Mouse (Mus musculus): Measurements from ENCODE around the gene Ncoa1. TPM values are rescaled to one million over a fixed set of nuclear protein-coding genes. Genes with fewer than 3 reads are reported as not detected.

Ncoa1 gene
- polyA plus RNA-seq, 1 experiment from 2014 or later = 24.0 TPM

DNA sequence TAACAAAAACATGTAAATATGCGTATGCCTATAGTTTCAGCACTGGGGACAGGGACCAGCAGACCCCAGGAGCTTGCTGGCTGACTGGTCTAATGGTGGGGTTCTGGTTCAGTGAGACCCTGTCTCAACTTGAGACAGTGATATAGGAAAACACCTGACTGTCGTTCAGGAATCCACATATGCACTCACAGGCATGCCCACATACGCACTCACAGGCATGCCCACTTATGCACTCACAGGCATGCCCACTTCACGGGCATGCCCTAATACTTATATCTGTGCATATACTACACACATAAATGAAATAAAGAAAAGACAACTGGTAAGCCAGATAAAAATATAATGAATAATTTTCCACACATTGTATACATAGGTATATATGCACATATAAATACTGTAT lies 3.3 kb upstream of the Ncoa1 start:
- Histone ChIP-seq H3K4me1 (ENCODE audit: control insufficient read depth, insufficient read depth, low read length) (no peaks in the 10 kb centered on the region), H3K9ac (replicated peaks; ENCODE audit: low read depth, low read length) (no peak overlapping the region), H3K27me3 (ENCODE audit: control insufficient read depth, insufficient read depth, low read length) (no peaks in the 10 kb centered on the region), H3K4me2 (ENCODE audit: low read depth, low read length) (no peak overlapping the region), H3K4me3 (ENCODE audit: low read depth, low read length) (no peak overlapping the region), H3K27ac (ENCODE audit: low read depth, low read length) (no peak overlapping the region), H3K9me3 (ENCODE audit: control insufficient read depth, low read length) (no peaks in the 10 kb centered on the region), H3K36me3 (ENCODE audit: control insufficient read depth, insufficient read depth, low read length) (no peaks in the 10 kb centered on the region)
- WGBS = 84% methylated on average over 4 of the region's 4 CpGs
- ATAC-seq (ENCODE audit: low read depth) = no peak

DNA sequence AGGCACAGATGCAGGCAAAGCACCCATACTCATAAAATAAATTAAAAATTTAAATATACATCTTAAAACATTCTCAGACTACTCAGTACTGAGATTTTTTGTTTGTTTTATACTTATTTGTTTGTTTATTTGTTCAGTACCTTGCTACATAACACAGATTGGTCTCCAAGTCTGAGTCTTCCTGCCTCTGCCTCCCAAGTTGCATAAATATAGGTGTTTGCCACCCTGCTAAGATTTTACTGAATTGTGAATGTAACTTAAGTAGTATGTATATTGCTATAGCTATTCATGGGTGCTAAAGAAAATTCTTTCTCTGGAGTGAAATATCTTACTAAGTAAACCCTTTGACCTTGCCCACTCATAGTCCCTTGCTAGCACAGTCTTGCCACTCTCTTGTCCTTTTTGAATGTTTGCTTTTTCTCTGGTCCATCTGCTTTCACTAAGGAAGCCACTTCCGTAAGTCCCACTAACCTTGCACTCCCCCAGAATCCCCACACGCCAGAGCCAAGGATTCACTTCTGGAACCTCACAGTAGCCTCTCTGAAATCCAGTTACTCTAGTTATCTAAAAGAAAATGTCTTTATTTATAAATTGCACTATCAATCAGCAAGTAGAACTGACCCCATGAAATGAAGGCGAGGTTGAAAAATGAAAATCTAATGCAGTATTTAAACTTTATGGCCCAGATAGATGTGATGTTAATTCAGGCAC lies 2.3 kb upstream of the Ncoa1 start:
- H3K36me3 ChIP-seq (ENCODE audit: control insufficient read depth, insufficient read depth, low read length) = no peaks in the 10 kb centered on the region
- H3K4me3 ChIP-seq (ENCODE audit: low read depth, low read length) = no peak overlapping the region
- WGBS = 79% methylated on average over 3 of the region's 3 CpGs
- peaks cover 4% of the 10 kb centered on the region for H3K4me1 ChIP-seq (ENCODE audit: control insufficient read depth, insufficient read depth, low read length)
- H3K9ac ChIP-seq (replicated peaks; ENCODE audit: low read depth, low read length) = no peak overlapping the region
- no peak overlapping the region for H3K4me2 ChIP-seq (ENCODE audit: low read depth, low read length)
- no peaks in the 10 kb centered on the region for H3K9me3 ChIP-seq (ENCODE audit: control insufficient read depth, low read length)
- no peak overlapping the region for H3K27ac ChIP-seq (ENCODE audit: low read depth, low read length)
- ATAC-seq (ENCODE audit: low read depth) = no peak
- no peaks in the 10 kb centered on the region for H3K27me3 ChIP-seq (ENCODE audit: control insufficient read depth, insufficient read depth, low read length)

DNA sequence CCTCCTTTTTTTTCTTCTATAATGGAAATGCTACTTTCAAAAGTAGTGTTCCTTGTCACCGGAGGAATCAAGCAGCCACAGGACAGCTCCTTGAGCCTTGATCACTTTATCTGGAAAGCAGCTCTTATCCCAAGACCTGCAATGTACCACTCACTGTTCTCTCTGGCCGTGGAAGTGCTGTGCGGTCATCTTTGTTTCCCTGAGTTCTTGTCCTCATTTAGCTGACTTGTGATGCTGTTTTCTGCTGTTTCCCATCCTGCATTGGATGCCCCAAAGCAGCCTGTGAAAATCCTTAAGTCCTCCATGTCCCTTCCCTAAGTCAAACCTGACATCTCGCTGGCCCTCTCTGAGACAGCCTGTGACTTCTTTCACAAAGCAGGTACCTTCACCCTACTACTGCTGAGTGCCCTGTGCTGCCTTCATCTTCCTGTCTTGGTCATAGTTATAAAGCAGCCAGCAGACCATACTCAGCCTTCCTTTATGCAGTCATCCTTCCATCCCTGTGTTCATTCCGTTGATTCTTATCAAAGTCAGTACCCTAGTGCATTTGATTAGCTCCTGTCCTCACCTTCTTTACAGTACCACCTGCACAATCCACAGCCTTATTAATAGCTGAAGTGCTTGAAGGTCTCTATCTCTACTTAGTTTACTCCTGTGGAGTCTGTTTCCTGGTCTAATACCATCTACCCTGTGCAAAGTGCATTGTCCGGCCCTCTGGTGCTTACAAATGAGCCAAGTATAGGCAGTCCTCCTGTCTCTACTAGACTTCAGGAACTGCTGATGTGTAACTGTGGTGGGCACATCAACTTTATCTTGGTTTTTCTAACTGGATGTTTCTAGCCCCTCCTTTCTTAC lies 1.2 kb upstream of the Ncoa1 start:
- ATAC-seq (ENCODE audit: low read depth) = no peak
- Histone ChIP-seq H3K4me1 (ENCODE audit: control insufficient read depth, insufficient read depth, low read length) (peaks cover 13% of the 10 kb centered on the region), H3K27ac (ENCODE audit: low read depth, low read length) (no peak overlapping the region), H3K36me3 (ENCODE audit: control insufficient read depth, insufficient read depth, low read length) (no peaks in the 10 kb centered on the region), H3K4me3 (ENCODE audit: low read depth, low read length) (no peak overlapping the region), H3K4me2 (ENCODE audit: low read depth, low read length) (no peak overlapping the region), H3K9me3 (ENCODE audit: control insufficient read depth, low read length) (no peaks in the 10 kb centered on the region), H3K9ac (replicated peaks; ENCODE audit: low read depth, low read length) (no peak overlapping the region), H3K27me3 (ENCODE audit: control insufficient read depth, insufficient read depth, low read length) (no peaks in the 10 kb centered on the region)
- 76% methylated on average over 6 of the region's 6 CpGs for WGBS

DNA sequence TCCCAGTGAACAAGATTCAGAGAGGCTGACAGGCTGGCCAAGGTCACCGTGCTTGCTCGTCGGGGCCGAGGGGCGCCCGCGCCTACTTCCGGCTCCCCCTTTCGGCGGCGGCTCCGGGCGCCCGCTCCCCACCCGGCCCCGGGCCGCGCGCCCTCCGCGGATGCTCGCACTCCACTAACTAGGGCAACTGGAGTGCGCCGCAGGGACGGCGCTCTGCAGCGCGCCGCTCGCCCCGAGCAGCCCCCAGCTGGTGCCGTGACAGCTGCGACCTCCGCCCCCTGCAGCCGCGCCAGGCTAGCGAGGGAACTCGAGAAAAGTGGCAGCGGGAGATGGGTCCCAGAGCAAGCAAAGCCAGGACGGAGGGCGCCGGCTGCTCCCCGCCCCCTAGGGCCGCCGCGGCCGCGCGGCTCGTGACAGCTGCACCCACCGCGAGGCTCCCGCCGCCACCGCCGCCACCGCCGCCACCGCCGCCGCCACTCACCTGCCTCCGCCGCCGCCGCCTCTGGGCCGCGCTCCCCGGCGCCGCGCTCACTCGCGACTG lies 621 bp downstream of the Ncoa1 start:
- Histone ChIP-seq H3K36me3 (ENCODE audit: control insufficient read depth, insufficient read depth, low read length) (no peaks in the 10 kb centered on the region), H3K27ac (ENCODE audit: low read depth, low read length) (peak overlapping the region; percentile 98), H3K4me3 (ENCODE audit: low read depth, low read length) (peak overlapping the region; percentile 98), H3K4me1 (ENCODE audit: control insufficient read depth, insufficient read depth, low read length) (peaks cover 13% of the 10 kb centered on the region), H3K27me3 (ENCODE audit: control insufficient read depth, insufficient read depth, low read length) (no peaks in the 10 kb centered on the region), H3K9me3 (ENCODE audit: control insufficient read depth, low read length) (no peaks in the 10 kb centered on the region), H3K4me2 (ENCODE audit: low read depth, low read length) (peak overlapping the region; percentile 92), H3K9ac (replicated peaks; ENCODE audit: low read depth, low read length) (peak overlapping the region; percentile 97)
- peak; percentile 89 for ATAC-seq (ENCODE audit: low read depth)
- under 1% methylated on average over 50 of the region's 73 CpGs for WGBS

DNA sequence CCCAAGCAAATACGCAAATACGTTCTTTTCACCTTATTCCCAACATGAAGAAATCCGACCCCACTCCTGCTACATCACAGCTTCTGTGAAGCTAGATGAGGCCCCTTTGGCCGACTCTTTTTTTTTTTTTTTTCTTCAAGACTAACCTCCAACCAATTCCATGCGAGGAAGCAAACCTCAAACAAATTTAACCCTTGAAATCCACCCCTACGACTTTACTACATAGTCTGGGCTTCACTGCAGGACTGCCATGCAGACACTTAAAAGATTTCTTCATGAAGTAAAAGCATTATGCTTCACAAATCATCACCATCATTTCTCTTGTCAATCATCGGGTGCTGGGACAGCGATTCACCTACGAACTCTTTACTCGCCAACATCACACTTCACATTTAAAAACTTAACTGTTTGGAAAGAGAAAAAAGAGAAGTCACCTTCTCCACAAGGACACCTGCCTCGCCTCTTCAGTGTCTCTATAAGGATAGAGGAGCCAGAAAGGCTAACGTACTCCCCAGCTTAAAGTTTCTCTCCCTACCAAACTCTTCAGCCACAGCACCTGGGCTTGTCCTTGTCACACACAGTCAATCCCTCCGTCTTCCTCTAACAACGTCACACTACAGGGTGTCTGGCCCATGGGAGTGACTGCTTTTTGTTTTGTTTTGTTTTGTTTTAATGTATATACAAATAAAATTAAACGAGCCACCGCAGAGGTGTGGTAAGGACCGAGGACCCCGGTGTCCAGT lies 1.6 kb downstream of the Ncoa1 start:
- Histone ChIP-seq H3K9me3 (ENCODE audit: control insufficient read depth, low read length) (no peaks in the 10 kb centered on the region), H3K9ac (replicated peaks; ENCODE audit: low read depth, low read length) (peak overlapping the region; percentile 97; the same call in 1 of the 2 replicates), H3K27ac (ENCODE audit: low read depth, low read length) (no peak overlapping the region), H3K36me3 (ENCODE audit: control insufficient read depth, insufficient read depth, low read length) (no peaks in the 10 kb centered on the region), H3K27me3 (ENCODE audit: control insufficient read depth, insufficient read depth, low read length) (no peaks in the 10 kb centered on the region), H3K4me2 (ENCODE audit: low read depth, low read length) (peak overlapping the region; percentile 92), H3K4me1 (ENCODE audit: control insufficient read depth, insufficient read depth, low read length) (peaks cover 13% of the 10 kb centered on the region), H3K4me3 (ENCODE audit: low read depth, low read length) (peak overlapping the region; percentile 98)
- 9% methylated on average over 18 of the region's 18 CpGs for WGBS
- no peak for ATAC-seq (ENCODE audit: low read depth)

DNA sequence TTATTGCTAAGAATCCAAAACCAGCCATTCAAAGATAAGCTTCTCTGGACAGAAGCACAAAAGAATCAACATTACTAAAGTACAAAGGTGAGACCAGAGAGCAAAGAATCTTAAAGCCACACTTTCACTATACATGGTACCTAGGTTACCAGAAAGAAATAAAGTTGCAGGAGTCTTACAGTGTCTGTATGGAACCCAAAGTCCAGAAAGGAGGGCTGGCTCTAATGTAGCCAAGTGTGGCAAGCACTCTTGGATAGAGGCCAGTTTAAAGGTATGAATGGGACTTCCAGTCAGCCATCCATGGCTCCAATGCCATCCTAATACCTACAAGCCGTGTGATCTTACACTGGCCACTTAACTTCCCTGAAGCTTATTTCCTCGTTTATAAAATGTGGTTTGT lies 7.9 kb downstream of the Ncoa1 start:
- H3K4me3 ChIP-seq (ENCODE audit: low read depth, low read length) = no peak overlapping the region
- H3K4me1 ChIP-seq (ENCODE audit: control insufficient read depth, insufficient read depth, low read length) = peaks cover 8% of the 10 kb centered on the region
- H3K36me3 ChIP-seq (ENCODE audit: control insufficient read depth, insufficient read depth, low read length) = no peaks in the 10 kb centered on the region
- H3K9ac ChIP-seq (replicated peaks; ENCODE audit: low read depth, low read length) = no peak overlapping the region
- H3K4me2 ChIP-seq (ENCODE audit: low read depth, low read length) = no peak overlapping the region
- no peaks in the 10 kb centered on the region for H3K9me3 ChIP-seq (ENCODE audit: control insufficient read depth, low read length)
- no peak overlapping the region for H3K27ac ChIP-seq (ENCODE audit: low read depth, low read length)
- WGBS = 75% methylated on average over 2 of the region's 2 CpGs
- ATAC-seq (ENCODE audit: low read depth) = no peak
- no peaks in the 10 kb centered on the region for H3K27me3 ChIP-seq (ENCODE audit: control insufficient read depth, insufficient read depth, low read length)

DNA sequence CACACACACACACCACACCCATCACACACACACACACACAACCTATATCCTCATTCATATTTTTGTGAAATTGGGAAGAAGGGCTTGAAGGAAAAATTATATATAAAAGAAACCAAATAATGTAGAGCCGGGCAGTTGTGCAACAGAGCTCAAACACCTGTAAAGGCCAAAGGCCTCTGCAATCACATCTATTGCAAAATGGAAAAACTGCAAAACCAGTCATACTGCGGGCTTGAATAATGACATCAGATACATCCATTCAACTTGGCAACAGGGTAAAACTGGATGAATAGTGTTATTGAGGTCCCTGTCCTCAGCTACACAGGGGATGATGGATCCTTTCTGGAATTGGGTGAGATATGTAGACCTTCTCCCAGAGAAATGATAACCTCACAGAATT lies 13.3 kb downstream of the Ncoa1 start:
- ATAC-seq (ENCODE audit: low read depth) = no peak
- Histone ChIP-seq H3K27ac (ENCODE audit: low read depth, low read length) (no peak overlapping the region), H3K4me1 (ENCODE audit: control insufficient read depth, insufficient read depth, low read length) (no peaks in the 10 kb centered on the region), H3K36me3 (ENCODE audit: control insufficient read depth, insufficient read depth, low read length) (no peaks in the 10 kb centered on the region), H3K4me3 (ENCODE audit: low read depth, low read length) (no peak overlapping the region), H3K9me3 (ENCODE audit: control insufficient read depth, low read length) (no peaks in the 10 kb centered on the region), H3K27me3 (ENCODE audit: control insufficient read depth, insufficient read depth, low read length) (no peaks in the 10 kb centered on the region), H3K4me2 (ENCODE audit: low read depth, low read length) (no peak overlapping the region), H3K9ac (replicated peaks; ENCODE audit: low read depth, low read length) (no peak overlapping the region)
- 93% methylated on average over 2 of the region's 2 CpGs for WGBS

DNA sequence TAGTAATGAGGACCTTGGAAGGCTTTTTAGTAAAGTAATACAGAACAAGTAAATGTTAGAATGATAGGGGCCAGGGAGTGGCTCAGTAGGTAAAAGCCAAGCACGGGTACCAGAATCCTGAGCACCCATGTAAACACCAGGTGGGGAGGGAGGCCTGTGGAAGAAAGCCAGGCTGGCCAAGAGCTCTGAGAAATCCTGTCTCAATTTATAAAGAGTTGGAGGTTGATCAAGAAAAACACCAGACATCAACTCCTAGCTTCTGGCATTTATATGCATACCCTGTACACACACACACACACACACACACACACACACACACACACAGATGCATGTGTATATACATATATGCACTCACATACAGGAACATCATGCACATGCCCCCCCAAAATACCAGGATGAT lies 14.6 kb downstream of the Ncoa1 start:
- Histone ChIP-seq H3K4me1 (ENCODE audit: control insufficient read depth, insufficient read depth, low read length) (no peaks in the 10 kb centered on the region), H3K4me3 (ENCODE audit: low read depth, low read length) (no peak overlapping the region), H3K27ac (ENCODE audit: low read depth, low read length) (no peak overlapping the region), H3K36me3 (ENCODE audit: control insufficient read depth, insufficient read depth, low read length) (no peaks in the 10 kb centered on the region), H3K27me3 (ENCODE audit: control insufficient read depth, insufficient read depth, low read length) (no peaks in the 10 kb centered on the region), H3K4me2 (ENCODE audit: low read depth, low read length) (no peak overlapping the region), H3K9ac (replicated peaks; ENCODE audit: low read depth, low read length) (no peak overlapping the region), H3K9me3 (ENCODE audit: control insufficient read depth, low read length) (no peaks in the 10 kb centered on the region)
- WGBS = 88% methylated on average over 1 of the region's 1 CpGs
- no peak for ATAC-seq (ENCODE audit: low read depth)
